Mouse (Mus musculus): ENCODE results near the gene Ptbp1.

DNA sequence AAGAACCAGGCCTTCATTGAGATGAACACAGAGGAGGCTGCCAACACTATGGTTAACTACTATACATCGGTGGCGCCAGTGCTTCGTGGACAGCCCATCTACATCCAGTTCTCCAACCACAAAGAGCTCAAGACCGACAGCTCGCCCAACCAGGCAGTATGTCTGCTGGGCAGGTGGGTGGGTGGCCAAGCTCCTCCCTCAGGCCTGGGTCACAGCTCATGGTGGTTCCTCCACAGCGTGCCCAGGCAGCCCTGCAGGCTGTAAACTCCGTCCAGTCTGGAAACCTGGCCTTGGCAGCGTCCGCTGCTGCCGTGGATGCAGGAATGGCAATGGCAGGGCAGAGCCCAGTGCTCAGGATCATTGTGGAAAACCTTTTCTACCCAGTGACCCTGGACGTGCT lies 4.9 kb downstream of the Ptbp1 start:
- no peak for TF ChIP-seq EP300 (IDR thresholded peaks at IDR 0.05; ENCODE audit: low read depth)
- TF ChIP-seq CTCF (IDR thresholded peaks at IDR 0.05; ENCODE audit: low read depth): no peak

All from liver, embryonic 14.5 days (tissue).